Mouse (Mus musculus) liver, embryonic 12.5 days (tissue): ENCODE measurements at regions not wholly inside any gene's neighbourhood (a gene's known extent, or its start where the extent isn't known, plus 50 kb on each side); places are given as distances from the start of the nearest gene placed in this dataset.

Source experiments
- ATAC-seq: fragments of 200-750 bp; cut with Nextera tagmentation; 2 replicates; pipeline ENCODE4 v1.8.0; 2017; ENCODE audit warnings: moderate number of reproducible peaks, mild to moderate bottlenecking, moderate library complexity
- H3K27ac ChIP-seq: fragments of 300-500 bp; sonication (generic); 2 replicates; pipeline ENCODE4 v1.5.1; 2016; ENCODE audit warnings: mild to moderate bottlenecking
- H3K27me3 ChIP-seq: fragments of 300-500 bp; sonication (generic); replicated peaks from 2 replicates; pipeline ENCODE4 v1.6.1; 2016; ENCODE audit warnings: mild to moderate bottlenecking, moderate library complexity
- H3K36me3 ChIP-seq: fragments of 300-500 bp; sonication (generic); 2 replicates; pipeline ENCODE4 v1.6.1; 2016; ENCODE audit warnings: mild to moderate bottlenecking, moderate library complexity
- H3K4me1 ChIP-seq: fragments of 300-500 bp; sonication (generic); 2 replicates; pipeline ENCODE4 v1.6.1; 2016
- H3K4me2 ChIP-seq: fragments of 300-500 bp; sonication (generic); 2 replicates; pipeline ENCODE4 v1.6.1; 2016; ENCODE audit warnings: mild to moderate bottlenecking, moderate library complexity
- H3K4me3 ChIP-seq: fragments of 300-500 bp; sonication (generic); 2 replicates; pipeline ENCODE4 v1.5.1; 2016; ENCODE audit warnings: mild to moderate bottlenecking, moderate library complexity
- H3K9ac ChIP-seq: fragments of 300-500 bp; sonication (generic); 2 replicates; pipeline ENCODE4 v1.6.1; 2016; ENCODE audit warnings: mild to moderate bottlenecking, moderate library complexity
- H3K9me3 ChIP-seq: fragments of 300-500 bp; sonication (generic); replicated peaks from 2 replicates; pipeline ENCODE4 v1.6.1; 2016; ENCODE audit warnings: mild to moderate bottlenecking, moderate library complexity
- WGBS: fragments of 180-500 bp; shearing (Covaris S2); methylation state at CpG from one replicate; pipeline ENCODE4 v1.1.7; 2016; ENCODE audit not compliant: insufficient replicate concordance; 5-methylcytosine and 5-hydroxymethylcytosine counted together

DNA sequence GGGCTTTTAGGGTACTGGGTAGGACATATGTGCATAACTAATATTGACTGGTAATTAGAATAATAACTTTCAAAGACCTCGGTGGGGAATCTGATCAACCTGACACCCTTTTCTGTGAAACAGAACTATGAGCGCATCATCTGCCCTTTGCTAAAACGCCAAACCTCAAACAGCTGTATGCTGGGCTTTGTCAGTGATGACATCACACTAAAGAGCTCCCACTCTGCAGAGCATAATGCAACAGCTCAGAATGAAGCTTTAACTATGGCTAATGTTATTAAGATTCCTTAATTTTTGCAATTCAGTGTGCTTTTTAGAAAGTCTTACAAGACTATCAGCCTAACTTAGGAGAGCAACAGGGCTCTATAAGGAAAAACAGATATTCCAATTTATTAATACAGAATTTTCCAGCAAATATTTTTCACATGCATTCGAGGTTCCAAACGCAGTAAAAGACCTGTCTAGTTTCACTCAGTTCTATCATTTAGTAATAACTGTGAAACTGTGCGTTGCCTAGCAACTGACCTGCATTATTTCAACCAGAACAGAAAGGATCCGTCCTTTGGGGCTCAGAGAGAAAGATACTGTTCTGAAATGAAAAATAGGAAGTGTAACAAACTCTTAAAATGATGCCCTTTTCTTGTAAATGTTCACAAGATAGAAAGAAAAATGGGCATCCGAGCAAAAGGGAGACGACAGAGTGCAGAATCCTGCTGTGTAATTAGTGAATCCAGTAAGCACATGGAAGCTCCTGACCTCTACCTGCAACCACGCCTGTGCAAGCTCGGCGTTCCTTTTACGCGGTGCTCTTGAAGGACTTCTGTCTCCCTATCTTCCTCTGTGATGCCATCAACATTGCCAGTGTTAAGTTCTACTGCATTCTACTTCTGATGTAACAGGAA is 242.6 kb upstream of the Ank start:
- H3K4me2 ChIP-seq: no peak overlapping the region
- no peaks in the 10 kb centered on the region for H3K36me3 ChIP-seq
- H3K27ac ChIP-seq: no peak overlapping the region
- H3K27me3 ChIP-seq: no peaks in the 10 kb centered on the region
- no peaks in the 10 kb centered on the region for H3K9me3 ChIP-seq
- no peak for ATAC-seq
- no peak overlapping the region for H3K9ac ChIP-seq
- H3K4me3 ChIP-seq: no peak overlapping the region
- H3K4me1 ChIP-seq: peaks cover 4% of the 10 kb centered on the region
- WGBS: 64% methylated on average over 14 of the region's 14 CpGs

DNA sequence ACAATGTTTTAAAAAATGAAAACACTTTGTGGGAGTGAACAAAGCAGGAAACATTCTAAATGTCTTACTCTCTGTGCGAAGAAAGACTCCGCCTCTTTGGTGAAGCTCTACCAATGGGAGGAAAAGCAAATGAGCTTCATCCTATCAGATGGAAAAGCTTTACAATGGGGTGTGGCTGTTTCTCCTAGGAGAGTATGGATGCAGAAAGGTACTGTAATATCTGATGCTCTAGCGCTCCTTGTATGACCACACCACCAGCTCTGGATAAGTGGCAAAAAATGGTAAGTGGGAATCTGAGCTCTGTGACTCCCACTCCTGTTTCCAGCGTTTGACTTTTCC is 242.0 kb upstream of the Ank start:
- Histone ChIP-seq H3K36me3 (no peaks in the 10 kb centered on the region), H3K9me3 (no peaks in the 10 kb centered on the region), H3K27ac (no peak overlapping the region), H3K4me3 (no peak overlapping the region), H3K27me3 (no peaks in the 10 kb centered on the region), H3K9ac (no peak overlapping the region), H3K4me2 (no peak overlapping the region), H3K4me1 (no peaks in the 10 kb centered on the region; the same call in 1 of the 2 replicates)
- WGBS: 69% methylated on average over 4 of the region's 4 CpGs
- ATAC-seq: no peak

DNA sequence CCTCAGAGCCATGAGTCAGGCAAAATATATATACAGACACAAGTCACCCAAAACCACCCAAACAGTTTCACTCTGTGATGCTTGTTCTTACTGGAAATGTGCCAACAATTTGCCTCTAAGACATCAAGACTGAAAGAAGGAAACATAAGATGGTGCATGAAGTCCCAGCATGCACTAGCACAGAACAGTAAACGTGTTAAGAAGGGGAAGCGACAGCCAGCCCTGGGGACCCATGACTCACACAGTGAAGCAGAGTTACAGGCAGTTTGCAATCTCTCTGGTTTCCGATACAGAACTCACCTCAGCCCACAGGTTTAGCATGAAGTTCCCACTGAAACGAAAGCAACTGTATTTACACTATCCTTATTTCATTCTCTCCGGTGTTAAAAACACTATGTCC is 233.7 kb upstream of the Ank start:
- H3K4me3 ChIP-seq: no peak overlapping the region
- no peak overlapping the region for H3K27ac ChIP-seq
- WGBS: 60% methylated on average over 5 of the region's 5 CpGs
- H3K4me1 ChIP-seq: no peaks in the 10 kb centered on the region
- no peaks in the 10 kb centered on the region for H3K27me3 ChIP-seq
- no peak for ATAC-seq
- H3K36me3 ChIP-seq: no peaks in the 10 kb centered on the region
- no peaks in the 10 kb centered on the region for H3K9me3 ChIP-seq
- H3K4me2 ChIP-seq: no peak overlapping the region
- no peak overlapping the region for H3K9ac ChIP-seq

DNA sequence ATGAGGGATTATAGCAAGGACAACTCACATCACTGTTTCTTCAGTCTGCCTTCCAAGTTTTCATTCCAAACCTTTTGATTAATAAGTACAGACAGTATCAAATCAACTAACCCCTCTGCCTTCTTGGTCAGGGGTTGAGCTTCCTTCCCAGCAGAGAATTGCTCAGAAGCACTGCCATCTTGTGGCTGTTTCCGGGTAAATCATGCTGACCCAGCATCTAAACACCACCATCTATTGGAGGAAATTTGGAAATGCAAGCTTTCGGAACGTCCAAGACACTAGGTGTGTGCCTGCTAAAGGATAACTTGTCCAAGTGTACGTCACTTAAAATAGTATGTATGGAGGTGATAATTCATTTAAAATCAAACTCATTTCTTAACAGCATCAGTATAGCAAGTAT is 231.7 kb upstream of the Ank start:
- H3K27me3 ChIP-seq: no peaks in the 10 kb centered on the region
- H3K4me3 ChIP-seq: no peak overlapping the region
- H3K27ac ChIP-seq: no peak overlapping the region
- H3K4me2 ChIP-seq: no peak overlapping the region
- H3K9me3 ChIP-seq: no peaks in the 10 kb centered on the region
- no peak for ATAC-seq
- no peak overlapping the region for H3K9ac ChIP-seq
- 19% methylated on average over 4 of the region's 4 CpGs for WGBS
- H3K4me1 ChIP-seq: no peaks in the 10 kb centered on the region
- no peaks in the 10 kb centered on the region for H3K36me3 ChIP-seq

DNA sequence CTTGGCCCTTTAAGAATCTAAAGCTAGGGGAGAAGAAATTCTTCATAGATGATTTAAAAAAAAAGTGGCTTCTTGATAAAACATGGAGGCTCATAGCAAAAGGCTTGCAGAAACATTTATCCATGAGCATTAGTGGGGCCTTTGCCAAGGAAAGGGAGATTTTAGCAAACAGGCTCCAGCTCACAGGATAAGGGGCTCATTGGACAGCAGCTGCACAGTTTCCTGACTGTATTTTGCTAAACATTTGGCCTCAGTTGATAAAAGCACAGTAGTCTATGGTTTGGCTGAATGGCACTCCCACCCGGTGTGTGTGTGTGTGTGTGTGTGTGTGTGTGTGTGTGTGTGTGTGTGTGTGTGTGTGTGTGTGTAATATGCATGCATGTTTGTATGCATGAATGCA is 228.2 kb upstream of the Ank start:
- no peak overlapping the region for H3K9ac ChIP-seq
- WGBS: 69% methylated on average over 1 of the region's 1 CpGs
- no peak overlapping the region for H3K4me2 ChIP-seq
- ATAC-seq: no peak
- no peaks in the 10 kb centered on the region for H3K4me1 ChIP-seq
- no peak overlapping the region for H3K4me3 ChIP-seq
- H3K36me3 ChIP-seq: no peaks in the 10 kb centered on the region
- H3K27ac ChIP-seq: no peak overlapping the region
- no peaks in the 10 kb centered on the region for H3K27me3 ChIP-seq
- no peaks in the 10 kb centered on the region for H3K9me3 ChIP-seq

DNA sequence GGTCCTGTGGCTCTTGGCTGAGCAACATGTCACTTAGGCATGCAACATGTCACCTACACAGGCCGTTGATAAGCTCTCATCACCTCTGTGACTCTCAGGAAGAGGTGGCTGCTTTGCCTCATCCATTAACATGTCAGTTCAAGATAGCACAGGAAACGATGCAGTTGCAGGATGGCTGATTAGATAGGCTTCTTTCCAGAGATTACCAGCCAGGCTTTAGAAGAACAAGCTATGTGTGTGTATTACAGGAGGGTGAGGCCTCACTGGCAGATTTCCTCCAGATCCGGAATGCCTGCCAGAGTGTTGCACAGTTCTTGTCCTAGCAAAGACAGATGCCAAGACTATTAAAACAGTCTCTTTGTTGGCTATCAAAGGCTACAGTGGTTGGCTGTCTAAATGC is 220.2 kb upstream of the Ank start:
- no peak overlapping the region for H3K9ac ChIP-seq
- ATAC-seq: no peak
- no peaks in the 10 kb centered on the region for H3K4me1 ChIP-seq
- H3K9me3 ChIP-seq: no peaks in the 10 kb centered on the region
- 15% methylated on average over 3 of the region's 3 CpGs for WGBS
- no peak overlapping the region for H3K4me2 ChIP-seq
- no peaks in the 10 kb centered on the region for H3K36me3 ChIP-seq
- no peaks in the 10 kb centered on the region for H3K27me3 ChIP-seq
- no peak overlapping the region for H3K4me3 ChIP-seq
- no peak overlapping the region for H3K27ac ChIP-seq

DNA sequence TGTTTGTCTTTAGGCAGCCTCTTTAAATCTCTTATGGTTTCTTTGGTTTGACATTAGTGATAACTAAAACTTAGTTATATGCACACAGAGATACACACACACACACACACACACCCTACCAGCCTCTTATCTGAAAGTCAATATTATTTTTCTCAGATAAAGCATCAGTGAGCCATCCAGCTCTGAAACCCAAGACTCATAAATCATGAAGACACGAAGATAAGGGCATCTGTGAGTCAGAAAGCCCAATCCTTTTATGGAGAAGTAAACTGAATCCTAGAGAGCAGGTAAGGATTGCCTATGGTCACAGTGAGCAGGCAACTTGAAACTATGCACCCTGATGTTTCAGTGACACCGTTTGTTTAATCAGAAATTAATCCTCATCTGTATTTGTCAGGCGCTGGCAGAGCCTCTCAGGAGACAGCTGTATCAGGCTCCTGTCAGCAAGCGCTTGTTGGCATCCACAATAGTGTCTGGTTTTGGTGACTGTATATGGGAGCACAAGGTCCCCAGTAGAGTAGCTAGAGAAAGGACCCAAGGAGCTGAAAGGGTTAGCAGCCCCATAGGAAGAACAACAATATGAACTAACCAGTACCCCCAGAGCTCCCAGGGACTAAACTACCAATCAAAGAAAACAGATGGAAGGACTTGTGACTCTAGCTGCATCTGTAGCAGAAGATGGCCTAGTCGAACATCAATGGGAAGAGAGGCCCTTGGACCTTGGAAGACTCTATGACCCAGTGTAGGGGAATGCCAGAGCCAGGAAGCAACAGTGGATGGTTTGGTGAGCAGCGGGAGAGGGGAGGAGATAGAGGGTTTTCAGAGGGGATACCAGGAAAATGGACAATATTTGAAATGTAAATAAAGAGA is 207.3 kb upstream of the Ank start:
- no peaks in the 10 kb centered on the region for H3K27me3 ChIP-seq
- H3K9ac ChIP-seq: no peak overlapping the region
- no peak for ATAC-seq
- H3K4me3 ChIP-seq: no peak overlapping the region
- no peaks in the 10 kb centered on the region for H3K9me3 ChIP-seq
- no peak overlapping the region for H3K27ac ChIP-seq
- WGBS: 43% methylated on average over 6 of the region's 6 CpGs
- H3K4me2 ChIP-seq: no peak overlapping the region
- H3K36me3 ChIP-seq: no peaks in the 10 kb centered on the region
- no peaks in the 10 kb centered on the region for H3K4me1 ChIP-seq

DNA sequence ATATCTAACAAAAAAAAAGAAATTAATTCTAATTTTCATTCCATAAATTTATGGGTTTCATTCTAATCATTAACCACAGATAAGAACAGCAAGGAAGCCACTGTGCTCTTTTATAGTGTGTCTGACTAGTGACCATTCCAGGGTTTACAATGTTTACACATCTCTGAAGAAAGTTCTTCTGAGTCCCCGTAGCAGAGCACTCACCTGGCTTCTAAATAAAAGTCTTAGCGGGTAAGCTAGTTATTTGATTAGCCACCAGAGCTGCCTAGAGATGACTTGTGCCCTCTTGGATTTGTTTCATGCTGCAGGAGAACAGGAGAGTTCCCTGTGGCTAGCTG is 206.7 kb upstream of the Ank start:
- Histone ChIP-seq H3K27ac (no peak overlapping the region), H3K4me1 (no peaks in the 10 kb centered on the region), H3K36me3 (no peaks in the 10 kb centered on the region), H3K9me3 (no peaks in the 10 kb centered on the region), H3K27me3 (no peaks in the 10 kb centered on the region), H3K4me3 (no peak overlapping the region), H3K4me2 (no peak overlapping the region), H3K9ac (no peak overlapping the region)
- WGBS: 72% methylated on average over 2 of the region's 2 CpGs
- ATAC-seq: no peak

DNA sequence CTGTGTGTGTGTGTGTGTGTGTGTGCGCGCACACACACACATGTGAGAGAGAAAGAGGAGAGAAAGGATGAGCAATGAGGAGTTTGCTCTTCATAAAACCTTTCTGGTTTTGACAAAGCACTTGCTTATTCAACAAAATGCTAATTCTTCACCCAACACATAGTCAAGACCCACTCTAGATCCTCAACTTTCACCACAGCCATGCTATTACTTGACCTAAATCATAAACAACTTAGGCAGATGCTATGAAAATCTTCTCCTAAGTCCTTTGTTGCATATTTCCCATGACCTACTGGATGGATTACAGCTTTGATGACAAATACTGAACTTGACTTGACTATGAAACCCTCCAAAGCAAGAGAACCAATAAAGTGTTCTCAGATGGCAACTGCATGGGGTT is 196.3 kb upstream of the Ank start:
- Histone ChIP-seq H3K9ac (no peak overlapping the region), H3K9me3 (no peaks in the 10 kb centered on the region), H3K4me1 (no peaks in the 10 kb centered on the region), H3K27me3 (no peaks in the 10 kb centered on the region), H3K4me2 (no peak overlapping the region), H3K27ac (no peak overlapping the region), H3K36me3 (no peaks in the 10 kb centered on the region), H3K4me3 (no peak overlapping the region)
- no peak for ATAC-seq
- WGBS: 91% methylated on average over 2 of the region's 2 CpGs

DNA sequence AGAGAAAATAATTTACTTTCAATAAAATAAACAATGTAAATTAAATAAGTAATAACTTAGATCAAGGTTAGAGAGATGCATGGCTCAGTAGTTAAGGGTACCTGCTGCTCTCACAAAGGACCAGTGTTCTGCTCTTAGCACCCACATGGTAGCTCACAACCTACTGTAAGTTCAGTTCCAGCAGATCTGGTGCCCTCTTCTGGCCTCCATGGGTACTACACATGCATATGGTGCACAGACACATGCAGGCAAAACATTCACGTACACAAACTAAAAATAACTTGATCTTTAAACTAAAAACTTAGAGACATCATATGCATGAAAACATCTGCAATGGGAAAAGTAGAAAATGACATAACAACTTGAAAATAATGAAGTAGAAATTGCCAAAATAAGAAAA is 184.2 kb upstream of the Ank start:
- Histone ChIP-seq H3K9me3 (peaks cover 12% of the 10 kb centered on the region), H3K27me3 (no peaks in the 10 kb centered on the region), H3K4me2 (no peak overlapping the region), H3K36me3 (no peaks in the 10 kb centered on the region), H3K27ac (no peak overlapping the region), H3K4me1 (no peaks in the 10 kb centered on the region), H3K9ac (no peak overlapping the region), H3K4me3 (no peak overlapping the region)
- 75% methylated on average over 1 of the region's 1 CpGs for WGBS
- no peak for ATAC-seq

DNA sequence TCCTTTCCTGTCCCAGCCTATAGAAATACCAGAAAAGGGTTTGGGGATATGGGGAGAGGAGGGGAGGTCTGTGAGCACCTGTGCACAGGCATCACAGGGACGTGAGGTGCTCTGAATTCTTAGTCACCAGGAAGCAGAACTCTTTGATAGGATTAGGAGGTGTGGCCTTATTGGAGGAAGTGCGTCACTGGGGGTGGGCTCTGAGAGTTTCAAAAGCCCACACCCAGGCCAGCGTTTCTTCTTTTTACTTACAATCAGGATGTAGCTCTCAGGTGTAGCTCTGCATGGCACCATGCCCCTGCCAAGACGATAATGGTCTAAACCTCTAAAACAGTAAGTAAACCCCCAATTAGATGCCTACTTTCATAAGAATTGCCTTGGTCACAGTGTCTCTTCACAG is 162.6 kb upstream of the Ank start:
- 60% methylated on average over 4 of the region's 4 CpGs for WGBS
- H3K4me1 ChIP-seq: no peaks in the 10 kb centered on the region
- no peaks in the 10 kb centered on the region for H3K9me3 ChIP-seq
- no peak for ATAC-seq
- no peaks in the 10 kb centered on the region for H3K36me3 ChIP-seq
- no peak overlapping the region for H3K27ac ChIP-seq
- no peaks in the 10 kb centered on the region for H3K27me3 ChIP-seq
- no peak overlapping the region for H3K9ac ChIP-seq
- no peak overlapping the region for H3K4me2 ChIP-seq
- H3K4me3 ChIP-seq: no peak overlapping the region

DNA sequence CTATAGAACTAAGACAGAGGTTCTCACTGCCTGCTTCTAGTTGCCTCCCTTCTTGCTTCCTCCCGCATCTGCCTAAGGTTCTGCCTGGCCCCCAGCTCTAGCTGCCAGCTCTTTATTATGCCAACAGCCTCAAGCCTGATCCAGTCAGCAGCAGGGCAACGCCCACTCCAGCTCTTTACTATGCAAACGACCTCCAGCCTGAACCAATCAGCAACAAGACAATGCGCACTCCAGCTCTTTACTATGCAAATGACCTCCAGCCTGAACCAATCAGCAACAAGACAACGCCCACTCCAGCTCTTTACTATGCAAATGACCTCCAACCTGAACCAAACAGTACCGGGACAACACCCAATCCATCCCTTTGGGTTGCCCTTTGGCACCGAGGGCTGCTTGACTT is 162.2 kb upstream of the Ank start:
- Histone ChIP-seq H3K4me1 (no peaks in the 10 kb centered on the region), H3K36me3 (no peaks in the 10 kb centered on the region), H3K4me2 (no peak overlapping the region), H3K9me3 (no peaks in the 10 kb centered on the region), H3K27ac (no peak overlapping the region), H3K27me3 (no peaks in the 10 kb centered on the region), H3K9ac (no peak overlapping the region), H3K4me3 (no peak overlapping the region)
- no peak for ATAC-seq
- 60% methylated on average over 7 of the region's 7 CpGs for WGBS
